Mouse (Mus musculus) embryonic facial prominence, embryonic 11.5 days (tissue): ENCODE measurements around the gene Mif4gd. TPM values are rescaled to one million over a fixed set of nuclear protein-coding genes. Genes with fewer than 3 reads are reported as not detected.
"Not testable (repeated sequence)": the region's sequence is repeated elsewhere in the genome, so short reads cannot be mapped to it uniquely, and the experiment has no call there.

ENCODE experiments used
- ATAC-seq: fragments of 200-750 bp; cut with Nextera tagmentation; replicated peaks from 2 replicates; pipeline ENCODE4 v1.8.0; 2017; ENCODE audit warnings: low read depth; ENCODE audit not compliant: insufficient number of reproducible peaks, low FRiP score, low TSS enrichment
- DNase-seq: peaks from one replicate; pipeline ENCODE4 v3.0.0-alpha.2; 2015; ENCODE audit warnings: low spot score
- H3K27ac ChIP-seq: fragments of 300-500 bp; sonication (generic); replicated peaks from 2 replicates; pipeline ENCODE4 v1.5.1; 2014; ENCODE audit warnings: mild to moderate bottlenecking, low read depth, low read length, control low read depth
- H3K27me3 ChIP-seq: fragments of 300-500 bp; sonication (generic); 2 replicates; pipeline ENCODE4 v1.6.1; 2014; ENCODE audit warnings: mild to moderate bottlenecking, low read length, moderate library complexity, mixed read lengths; ENCODE audit not compliant: control insufficient read depth, insufficient read depth
- H3K36me3 ChIP-seq: fragments of 300-500 bp; sonication (generic); replicated peaks from 2 replicates; pipeline ENCODE4 v1.6.1; 2014; ENCODE audit warnings: low read depth, mild to moderate bottlenecking, low read length, moderate library complexity, mixed read lengths; ENCODE audit not compliant: control insufficient read depth, insufficient read depth
- H3K4me1 ChIP-seq: fragments of 300-500 bp; sonication (generic); 2 replicates; pipeline ENCODE4 v1.6.1; 2014; ENCODE audit warnings: low read length, mixed read lengths; ENCODE audit not compliant: control insufficient read depth, insufficient read depth
- H3K4me2 ChIP-seq: fragments of 300-500 bp; sonication (generic); 2 replicates; pipeline ENCODE4 v1.6.1; 2014; ENCODE audit warnings: low read depth, mild to moderate bottlenecking, control low read depth, low read length, moderate library complexity
- H3K4me3 ChIP-seq: fragments of 300-500 bp; sonication (generic); 2 replicates; pipeline ENCODE4 v1.5.1; 2014; ENCODE audit warnings: low read depth, low read length, control low read depth
- H3K9ac ChIP-seq: fragments of 300-500 bp; sonication (generic); replicated peaks from 2 replicates; pipeline ENCODE4 v1.6.1; 2014; ENCODE audit warnings: mild to moderate bottlenecking, control low read depth, low read length
- H3K9me3 ChIP-seq: fragments of 300-500 bp; sonication (generic); replicated peaks from 2 replicates; pipeline ENCODE4 v1.6.1; 2016; ENCODE audit warnings: mild to moderate bottlenecking, low read length, inconsistent platforms, mixed read lengths; ENCODE audit not compliant: control insufficient read depth
- WGBS: fragments of 180-500 bp; shearing (Covaris S2); extraction: QIAGEN DNeasy Blood & Tissue Kit; methylation state at CpG from one replicate; pipeline ENCODE4 v1.1.7; 2014; 5-methylcytosine and 5-hydroxymethylcytosine counted together
- polyA plus RNA-seq: library from polyadenylated mRNA; unstranded; fragments of >200 nt; fragmentation: Nextera tagmentation; extraction: Ambion mirVana; gene quantifications from 2 replicates; pipeline ENCODE4 v1.2.1, GENCODE M21; 2014

The Mif4gd gene
- polyA plus RNA-seq, 1 experiment from 2014 or later: 18.2 TPM

- H3K4me2 ChIP-seq: no peak overlapping the region
- H3K36me3 ChIP-seq: no peaks in the 10 kb centered on the region
- no peaks in the 10 kb centered on the region for H3K27me3 ChIP-seq
- H3K4me3 ChIP-seq: no peak overlapping the region
- DNase-seq (no peak), ATAC-seq (no peak)
- no peak overlapping the region for H3K27ac ChIP-seq
- H3K9ac ChIP-seq: no peak overlapping the region
- 93% methylated on average over 9 of the region's 9 CpGs for WGBS
- H3K9me3 ChIP-seq: no peaks in the 10 kb centered on the region
- no peaks in the 10 kb centered on the region for H3K4me1 ChIP-seq
Measured at GRCm38 (mm10) chr11:115646439-115646838, 33.7 kb upstream of the Mif4gd start.

GRCm38 (mm10) chr11:115645498-115645897, 32.7 kb upstream of the Mif4gd start:
- WGBS: 76% methylated on average over 14 of the region's 14 CpGs
- not testable (repeated sequence) for H3K4me3 ChIP-seq, H3K36me3 ChIP-seq, H3K4me1 ChIP-seq, DNase-seq, H3K9me3 ChIP-seq, H3K27ac ChIP-seq, H3K4me2 ChIP-seq, ATAC-seq, H3K27me3 ChIP-seq, H3K9ac ChIP-seq

- H3K27ac ChIP-seq: no peak overlapping the region
- no peaks in the 10 kb centered on the region for H3K36me3 ChIP-seq
- 95% methylated on average over 13 of the region's 13 CpGs for WGBS
- H3K9me3 ChIP-seq: no peaks in the 10 kb centered on the region
- ATAC-seq: no peak
- H3K4me3 ChIP-seq: no peak overlapping the region
- no peaks in the 10 kb centered on the region for H3K4me1 ChIP-seq
- no peak for DNase-seq
- no peaks in the 10 kb centered on the region for H3K27me3 ChIP-seq
- no peak overlapping the region for H3K9ac ChIP-seq
- no peak overlapping the region for H3K4me2 ChIP-seq
Measured at GRCm38 (mm10) chr11:115644308-115644707, 31.5 kb upstream of the Mif4gd start.

- no peaks in the 10 kb centered on the region for H3K36me3 ChIP-seq
- no peak overlapping the region for H3K4me2 ChIP-seq
- 80% methylated on average over 10 of the region's 10 CpGs for WGBS
- no peaks in the 10 kb centered on the region for H3K27me3 ChIP-seq
- no peak for DNase-seq
- no peak overlapping the region for H3K4me3 ChIP-seq
- ATAC-seq: no peak
- no peak overlapping the region for H3K9ac ChIP-seq
- H3K4me1 ChIP-seq: no peaks in the 10 kb centered on the region
- no peaks in the 10 kb centered on the region for H3K9me3 ChIP-seq
- H3K27ac ChIP-seq: no peak overlapping the region
Measured at GRCm38 (mm10) chr11:115643265-115643664, 30.5 kb upstream of the Mif4gd start.

DNA sequence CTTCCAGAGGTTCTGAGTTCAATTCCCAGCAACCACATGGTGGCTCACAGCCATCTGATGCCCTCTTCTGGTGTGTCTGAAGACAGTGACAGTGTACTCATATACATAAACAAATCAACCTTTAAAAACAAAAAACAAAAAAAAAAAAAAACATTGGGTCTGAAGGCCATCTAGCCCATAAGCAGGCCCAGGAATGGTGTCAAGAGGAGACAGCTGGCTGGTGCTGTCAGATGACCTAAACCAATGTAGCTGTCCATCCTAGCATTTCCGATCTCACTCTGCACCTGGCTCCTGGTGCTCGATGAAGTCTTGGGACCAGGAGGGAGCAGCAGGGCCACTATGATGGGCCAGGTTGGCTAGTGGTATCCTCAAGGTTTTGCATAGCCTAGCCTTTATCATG, 29.9 kb upstream of the Mif4gd start:
- Histone ChIP-seq H3K27me3 (no peaks in the 10 kb centered on the region), H3K9ac (no peak overlapping the region), H3K4me1 (no peaks in the 10 kb centered on the region), H3K4me2 (no peak overlapping the region), H3K9me3 (no peaks in the 10 kb centered on the region), H3K27ac (no peak overlapping the region), H3K4me3 (no peak overlapping the region), H3K36me3 (no peaks in the 10 kb centered on the region)
- WGBS: 98% methylated on average over 2 of the region's 2 CpGs
- no peak for ATAC-seq
- DNase-seq: no peak

DNA sequence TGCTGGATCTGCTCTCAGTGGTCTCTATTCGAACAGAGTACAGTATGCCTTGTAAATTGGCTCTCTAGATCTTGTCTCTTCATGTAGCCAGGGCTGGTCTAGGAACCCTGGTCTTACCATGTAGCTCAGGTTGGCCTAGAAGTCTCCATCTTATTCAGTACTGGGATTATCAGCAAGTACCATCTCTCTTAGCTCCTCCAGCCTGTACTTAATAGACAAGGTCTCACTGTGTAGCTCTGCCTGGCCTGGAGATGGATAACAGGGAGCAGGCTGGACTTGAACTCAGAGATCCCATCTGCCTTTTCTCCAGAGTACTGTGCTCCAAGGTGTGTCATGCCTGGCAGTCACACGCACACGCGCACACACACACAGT, 28.9 kb upstream of the Mif4gd start:
- no peaks in the 10 kb centered on the region for H3K36me3 ChIP-seq
- H3K4me2 ChIP-seq: no peak overlapping the region
- no peak overlapping the region for H3K4me3 ChIP-seq
- H3K9me3 ChIP-seq: no peaks in the 10 kb centered on the region
- ATAC-seq (no peak), DNase-seq (no peak)
- H3K27me3 ChIP-seq: no peaks in the 10 kb centered on the region
- WGBS: 82% methylated on average over 4 of the region's 4 CpGs
- H3K4me1 ChIP-seq: no peaks in the 10 kb centered on the region
- no peak overlapping the region for H3K9ac ChIP-seq
- H3K27ac ChIP-seq: no peak overlapping the region

DNA sequence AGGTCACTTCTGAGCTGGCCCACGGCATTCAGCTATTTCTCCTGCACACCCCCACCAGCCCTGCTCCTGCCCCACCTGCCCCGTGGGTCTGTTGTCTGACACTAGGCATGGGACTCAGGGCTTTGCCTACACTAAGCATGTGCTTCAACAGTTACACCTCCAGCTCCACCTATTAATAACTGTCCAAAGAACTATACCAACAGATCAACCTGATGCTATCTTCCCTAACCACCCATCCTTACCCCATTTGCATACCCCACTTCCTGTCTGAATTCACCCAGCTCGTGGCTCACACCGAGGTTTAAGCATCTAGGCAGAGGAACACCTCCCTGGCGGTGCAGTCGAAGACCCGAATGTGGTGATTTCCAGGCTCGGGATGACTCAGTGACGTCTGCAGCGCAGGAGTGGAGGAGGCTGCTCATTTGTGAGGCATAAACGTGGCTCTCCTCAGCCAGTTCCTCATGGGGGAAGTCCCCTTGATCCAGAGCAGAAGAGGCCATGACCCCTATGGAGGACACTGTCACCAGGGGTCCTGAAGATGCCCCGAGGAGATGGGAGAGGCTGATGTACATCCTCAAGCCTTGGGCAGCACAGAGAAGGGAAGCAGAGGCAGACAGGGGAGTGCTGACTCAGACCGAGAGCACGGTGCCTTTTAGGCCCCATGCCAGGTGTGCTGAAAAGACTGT, 28.4 kb upstream of the Mif4gd start:
- DNase-seq: no peak
- H3K4me2 ChIP-seq: no peak overlapping the region
- no peak overlapping the region for H3K9ac ChIP-seq
- no peaks in the 10 kb centered on the region for H3K36me3 ChIP-seq
- no peak overlapping the region for H3K4me3 ChIP-seq
- no peak overlapping the region for H3K27ac ChIP-seq
- no peaks in the 10 kb centered on the region for H3K4me1 ChIP-seq
- 51% methylated on average over 14 of the region's 14 CpGs for WGBS
- no peaks in the 10 kb centered on the region for H3K27me3 ChIP-seq
- no peak; the same call in 1 of the 2 replicates for ATAC-seq
- H3K9me3 ChIP-seq: no peaks in the 10 kb centered on the region

GRCm38 (mm10) chr11:115640311-115640828, 27.6 kb upstream of the Mif4gd start:
- 86% methylated on average over 3 of the region's 4 CpGs for WGBS
- no peak overlapping the region for H3K9ac ChIP-seq
- no peak for DNase-seq
- H3K36me3 ChIP-seq: no peaks in the 10 kb centered on the region
- H3K9me3 ChIP-seq: no peaks in the 10 kb centered on the region
- H3K27ac ChIP-seq: no peak overlapping the region
- no peaks in the 10 kb centered on the region for H3K4me1 ChIP-seq
- no peak overlapping the region for H3K4me2 ChIP-seq
- no peak overlapping the region for H3K4me3 ChIP-seq
- no peaks in the 10 kb centered on the region for H3K27me3 ChIP-seq
- ATAC-seq: no peak
